Mouse (Mus musculus) kidney, embryonic 14.5 days (tissue): ENCODE data around the gene Sirpa. TPM values are rescaled to one million over a fixed set of nuclear protein-coding genes. Genes with fewer than 3 reads are reported as not detected.
A peak's percentile ranks its signal among the peaks of the same experiment; 100 is the strongest.

Experiments
- ATAC-seq: fragments of 200-750 bp; cut with Nextera tagmentation; 2 replicates; pipeline ENCODE4 v1.8.0; 2017; ENCODE audit warnings: moderate number of reproducible peaks, mild to moderate bottlenecking, moderate TSS enrichment, moderate library complexity; ENCODE audit not compliant: low FRiP score, low TSS enrichment
- H3K27ac ChIP-seq: fragments of 300-500 bp; sonication (generic); 2 replicates; pipeline ENCODE4 v1.5.1; 2014; ENCODE audit warnings: low read depth, mild to moderate bottlenecking, low read length, moderate library complexity, mixed read lengths
- H3K27me3 ChIP-seq: fragments of 300-500 bp; sonication (generic); 2 replicates; pipeline ENCODE4 v1.6.1; 2014; ENCODE audit warnings: mild to moderate bottlenecking, low read length; ENCODE audit not compliant: control insufficient read depth, insufficient read depth
- H3K36me3 ChIP-seq: fragments of 300-500 bp; sonication (generic); 2 replicates; pipeline ENCODE4 v1.6.1; 2014; ENCODE audit warnings: low read length, mixed read lengths; ENCODE audit not compliant: control insufficient read depth, insufficient read depth
- H3K4me1 ChIP-seq: fragments of 300-500 bp; sonication (generic); 2 replicates; pipeline ENCODE4 v1.6.1; 2014; ENCODE audit warnings: low read length, mixed read lengths; ENCODE audit not compliant: control insufficient read depth, insufficient read depth
- H3K4me2 ChIP-seq: fragments of 300-500 bp; sonication (generic); replicated peaks from 2 replicates; pipeline ENCODE4 v1.6.1; 2014; ENCODE audit warnings: low read depth, mild to moderate bottlenecking, low read length
- H3K4me3 ChIP-seq: fragments of 300-500 bp; sonication (generic); 2 replicates; pipeline ENCODE4 v1.5.1; 2014; ENCODE audit warnings: mild to moderate bottlenecking, low read length
- H3K9ac ChIP-seq: fragments of 300-500 bp; sonication (generic); 2 replicates; pipeline ENCODE4 v1.6.1; 2014; ENCODE audit warnings: low read depth, mild to moderate bottlenecking, low read length, moderate library complexity
- H3K9me3 ChIP-seq: fragments of 300-500 bp; sonication (generic); 2 replicates; pipeline ENCODE4 v1.6.1; 2016; ENCODE audit warnings: low read length; ENCODE audit not compliant: control insufficient read depth
- WGBS: fragments of 180-500 bp; shearing (Covaris S2); extraction: QIAGEN DNeasy Blood & Tissue Kit; methylation state at CpG from one replicate; pipeline ENCODE4 v1.1.7; 2014; 5-methylcytosine and 5-hydroxymethylcytosine counted together
- polyA plus RNA-seq: library from polyadenylated mRNA; unstranded; fragments of >200 nt; fragmentation: Nextera tagmentation; extraction: Ambion mirVana; gene quantifications from 2 replicates; pipeline ENCODE4 v1.2.1, GENCODE M21; 2014

Sirpa gene
- polyA plus RNA-seq, 1 experiment from 2014 or later: 28.8 TPM

- no peaks in the 10 kb centered on the region for H3K9me3 ChIP-seq
- no peak overlapping the region for H3K4me3 ChIP-seq
- 46% methylated on average over 12 of the region's 12 CpGs for WGBS
- H3K36me3 ChIP-seq: no peaks in the 10 kb centered on the region
- no peak for ATAC-seq
- no peak overlapping the region for H3K27ac ChIP-seq
- no peak overlapping the region for H3K9ac ChIP-seq
- no peaks in the 10 kb centered on the region for H3K27me3 ChIP-seq
- no peaks in the 10 kb centered on the region; the same call in 1 of the 2 replicates for H3K4me1 ChIP-seq
- no peak overlapping the region for H3K4me2 ChIP-seq
Measured at GRCm38 (mm10) chr2:129558008-129558874, 34.4 kb upstream of the Sirpa start.

GRCm38 (mm10) chr2:129558875-129559219 lies 33.8 kb upstream of the Sirpa start:
- WGBS: 61% methylated on average over 3 of the region's 3 CpGs
- Histone ChIP-seq H3K9me3 (no peaks in the 10 kb centered on the region), H3K4me1 (no peaks in the 10 kb centered on the region; the same call in 1 of the 2 replicates), H3K27me3 (no peaks in the 10 kb centered on the region), H3K4me3 (no peak overlapping the region), H3K27ac (no peak overlapping the region), H3K9ac (no peak overlapping the region), H3K36me3 (no peaks in the 10 kb centered on the region), H3K4me2 (no peak overlapping the region)
- ATAC-seq: 0 out of 2 replicates have a peak, but pooled peaks have one; percentile 55

GRCm38 (mm10) chr2:129561796-129562195 lies 30.8 kb upstream of the Sirpa start:
- WGBS: 72% methylated on average over 3 of the region's 3 CpGs
- Histone ChIP-seq H3K27me3 (no peaks in the 10 kb centered on the region), H3K4me1 (no peaks in the 10 kb centered on the region; the same call in 1 of the 2 replicates), H3K4me2 (no peak overlapping the region), H3K27ac (no peak overlapping the region), H3K9me3 (no peaks in the 10 kb centered on the region), H3K36me3 (no peaks in the 10 kb centered on the region), H3K9ac (no peak overlapping the region), H3K4me3 (no peak overlapping the region)
- ATAC-seq: no peak

- no peak overlapping the region for H3K4me2 ChIP-seq
- no peak overlapping the region for H3K27ac ChIP-seq
- no peaks in the 10 kb centered on the region for H3K9me3 ChIP-seq
- WGBS: 77% methylated on average over 5 of the region's 5 CpGs
- H3K4me1 ChIP-seq: no peaks in the 10 kb centered on the region; the same call in 1 of the 2 replicates
- no peaks in the 10 kb centered on the region for H3K27me3 ChIP-seq
- no peak for ATAC-seq
- no peak overlapping the region for H3K4me3 ChIP-seq
- H3K36me3 ChIP-seq: no peaks in the 10 kb centered on the region
- H3K9ac ChIP-seq: no peak overlapping the region
Measured at GRCm38 (mm10) chr2:129563944-129564709, 28.5 kb upstream of the Sirpa start.

GRCm38 (mm10) chr2:129569120-129569519 lies 23.5 kb upstream of the Sirpa start:
- Histone ChIP-seq H3K9ac (no peak overlapping the region), H3K4me3 (no peak overlapping the region), H3K4me1 (peaks cover 1% of the 10 kb centered on the region; the same call in 1 of the 2 replicates), H3K27ac (no peak overlapping the region), H3K27me3 (no peaks in the 10 kb centered on the region), H3K4me2 (no peak overlapping the region), H3K36me3 (no peaks in the 10 kb centered on the region), H3K9me3 (no peaks in the 10 kb centered on the region)
- 85% methylated on average over 7 of the region's 7 CpGs for WGBS
- no peak for ATAC-seq

GRCm38 (mm10) chr2:129569556-129569955 lies 23.1 kb upstream of the Sirpa start:
- Histone ChIP-seq H3K4me3 (no peak overlapping the region), H3K9ac (no peak overlapping the region), H3K36me3 (no peaks in the 10 kb centered on the region), H3K4me1 (peaks cover 5% of the 10 kb centered on the region; the same call in 1 of the 2 replicates), H3K4me2 (no peak overlapping the region), H3K27me3 (no peaks in the 10 kb centered on the region), H3K27ac (no peak overlapping the region), H3K9me3 (no peaks in the 10 kb centered on the region)
- 44% methylated on average over 5 of the region's 5 CpGs for WGBS
- ATAC-seq: no peak

- WGBS: 14% methylated on average over 4 of the region's 4 CpGs
- no peaks in the 10 kb centered on the region for H3K9me3 ChIP-seq
- no peak overlapping the region for H3K27ac ChIP-seq
- H3K4me1 ChIP-seq: peaks cover 8% of the 10 kb centered on the region; the same call in 1 of the 2 replicates
- peak overlapping the region; percentile 12 for H3K4me3 ChIP-seq
- ATAC-seq: no peak
- H3K36me3 ChIP-seq: no peaks in the 10 kb centered on the region
- H3K4me2 ChIP-seq: no peak overlapping the region
- no peak overlapping the region for H3K9ac ChIP-seq
- no peaks in the 10 kb centered on the region for H3K27me3 ChIP-seq
Measured at GRCm38 (mm10) chr2:129573701-129574273, 18.8 kb upstream of the Sirpa start.

- Histone ChIP-seq H3K4me1 (peaks cover 8% of the 10 kb centered on the region; the same call in 1 of the 2 replicates), H3K4me3 (peak overlapping the region; percentile 12), H3K9me3 (no peaks in the 10 kb centered on the region), H3K9ac (0 out of 2 replicates have a peak overlapping the region, but pooled peaks have one; percentile 12), H3K27me3 (no peaks in the 10 kb centered on the region), H3K4me2 (peak overlapping the region; percentile 26), H3K27ac (no peak overlapping the region), H3K36me3 (no peaks in the 10 kb centered on the region)
- WGBS: 11% methylated on average over 24 of the region's 24 CpGs
- peak; percentile 49; the same call in 1 of the 2 replicates for ATAC-seq
Measured at GRCm38 (mm10) chr2:129574395-129575046, 18.1 kb upstream of the Sirpa start.
